Mouse (Mus musculus): ENCODE data around the gene Gpr25. TPM values are rescaled to one million over a fixed set of nuclear protein-coding genes. Genes with fewer than 3 reads are reported as not detected.

Gpr25 gene
- polyA plus RNA-seq, 1 experiment, result 0.57 TPM

DNA sequence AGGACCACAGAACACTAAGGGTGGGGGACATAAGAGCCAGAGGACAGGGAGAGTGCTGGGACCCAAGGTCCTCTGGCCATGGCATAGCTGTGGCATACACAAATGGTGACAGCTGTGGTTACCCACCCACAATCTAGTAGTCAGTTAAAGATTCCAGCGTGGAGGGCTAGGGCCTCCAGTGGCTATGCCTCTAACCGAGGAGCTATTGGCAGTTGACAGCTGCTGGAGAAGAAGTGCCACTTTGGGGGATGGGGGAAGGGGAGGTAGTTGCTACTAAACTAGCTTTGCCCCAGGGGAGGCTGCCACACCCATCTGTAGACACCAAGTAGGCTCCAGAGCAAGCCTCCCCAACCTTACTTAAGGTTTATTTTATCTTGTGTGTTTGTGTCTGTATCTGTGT lies 7.2 kb downstream of the Gpr25 start:
- H3K4me1 ChIP-seq (ENCODE audit: control insufficient read depth, insufficient read depth, low read length), result no peaks in the 10 kb centered on the region
- H3K27me3 ChIP-seq (ENCODE audit: control insufficient read depth, insufficient read depth, low read length), result no peaks in the 10 kb centered on the region
- TF ChIP-seq CTCF (IDR thresholded peaks at IDR 0.05; ENCODE audit: control insufficient read depth, insufficient read depth, insufficient replicate concordance, low read depth, low read length) (no peak), POLR2A (IDR thresholded peaks at IDR 0.05; ENCODE audit: control insufficient read depth, low read depth, low read length) (no peak)
- no peaks in the 10 kb centered on the region for H3K36me3 ChIP-seq (ENCODE audit: control insufficient read depth, insufficient read depth, low read length)
- no peak overlapping the region for H3K27ac ChIP-seq (ENCODE audit: control insufficient read depth, insufficient read depth, low read depth, low read length)
- no peak overlapping the region for H3K4me3 ChIP-seq (ENCODE audit: control insufficient read depth, low read depth, low read length)

DNA sequence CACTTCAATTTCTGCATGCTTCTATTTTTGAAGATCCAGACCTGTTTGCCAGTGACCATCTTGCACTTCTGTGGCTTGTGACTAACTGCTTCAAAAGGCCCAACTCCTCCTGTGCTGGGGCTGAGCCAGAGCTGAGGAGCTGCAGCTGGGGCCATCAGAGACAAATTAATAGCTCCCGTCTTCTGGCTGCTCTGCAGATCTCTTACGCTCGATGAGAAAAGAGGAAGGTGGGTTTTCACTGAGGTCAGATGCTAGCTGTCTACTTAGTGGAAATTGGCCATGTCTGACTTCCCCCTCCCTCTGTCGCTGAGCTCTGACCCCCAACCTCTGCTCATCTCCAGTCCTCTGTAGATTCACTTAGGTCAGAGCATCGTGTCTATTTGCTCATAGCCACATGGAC lies 11.0 kb downstream of the Gpr25 start:
- H3K4me3 ChIP-seq (ENCODE audit: control insufficient read depth, low read depth, low read length), result no peak overlapping the region
- TF ChIP-seq POLR2A (IDR thresholded peaks at IDR 0.05; ENCODE audit: control insufficient read depth, low read depth, low read length), result no peak
- TF ChIP-seq CTCF (IDR thresholded peaks at IDR 0.05; ENCODE audit: control insufficient read depth, insufficient read depth, insufficient replicate concordance, low read depth, low read length), result no peak
- no peak overlapping the region for H3K27ac ChIP-seq (ENCODE audit: control insufficient read depth, insufficient read depth, low read depth, low read length)
- H3K4me1 ChIP-seq (ENCODE audit: control insufficient read depth, insufficient read depth, low read length), result no peaks in the 10 kb centered on the region
- no peaks in the 10 kb centered on the region for H3K27me3 ChIP-seq (ENCODE audit: control insufficient read depth, insufficient read depth, low read length)
- no peaks in the 10 kb centered on the region for H3K36me3 ChIP-seq (ENCODE audit: control insufficient read depth, insufficient read depth, low read length)

DNA sequence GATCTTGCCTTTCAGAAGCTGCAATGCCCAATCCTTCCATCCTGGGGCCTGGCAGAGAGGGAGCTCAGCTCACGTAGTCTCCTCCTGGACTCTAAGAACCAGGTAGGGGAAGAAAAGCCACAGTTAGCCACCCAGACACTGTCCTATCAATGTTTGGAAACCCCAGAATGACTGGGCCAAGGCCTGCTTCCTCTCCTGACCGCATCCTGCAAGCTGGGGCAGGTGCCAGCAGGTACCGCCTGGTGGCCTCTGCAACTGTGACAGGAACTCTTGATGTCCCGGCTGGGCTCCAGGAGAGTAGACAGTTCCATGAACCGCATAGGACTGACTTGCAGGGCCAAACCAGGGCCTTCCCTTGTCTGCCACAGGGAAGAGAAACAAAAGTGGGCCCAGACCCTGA lies 13.3 kb downstream of the Gpr25 start:
- Histone ChIP-seq H3K4me1 (ENCODE audit: control insufficient read depth, insufficient read depth, low read length) (no peaks in the 10 kb centered on the region), H3K27ac (ENCODE audit: control insufficient read depth, insufficient read depth, low read depth, low read length) (no peak overlapping the region), H3K36me3 (ENCODE audit: control insufficient read depth, insufficient read depth, low read length) (no peaks in the 10 kb centered on the region), H3K27me3 (ENCODE audit: control insufficient read depth, insufficient read depth, low read length) (no peaks in the 10 kb centered on the region), H3K4me3 (ENCODE audit: control insufficient read depth, low read depth, low read length) (no peak overlapping the region)
- TF ChIP-seq CTCF (IDR thresholded peaks at IDR 0.05; ENCODE audit: control insufficient read depth, insufficient read depth, insufficient replicate concordance, low read depth, low read length), result no peak
- TF ChIP-seq POLR2A (IDR thresholded peaks at IDR 0.05; ENCODE audit: control insufficient read depth, low read depth, low read length), result no peak

DNA sequence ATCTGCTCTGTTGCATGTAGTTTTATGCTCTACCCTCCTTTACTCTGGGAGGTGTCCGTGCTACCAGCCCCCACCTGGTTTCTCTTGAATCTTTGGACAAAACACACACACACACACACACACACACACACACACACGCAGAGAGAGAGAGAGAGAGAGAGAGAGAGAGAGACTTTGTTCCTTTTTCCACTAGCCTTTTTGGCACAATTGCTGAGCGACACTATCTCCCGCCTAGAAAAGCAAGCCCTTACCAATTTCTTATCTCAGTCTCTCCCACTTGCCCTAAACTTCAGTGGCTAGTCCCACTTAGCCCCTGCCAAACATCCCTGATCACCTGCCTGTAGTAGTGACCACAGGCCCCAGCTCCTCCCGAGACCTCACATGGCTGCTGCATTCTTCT lies 16.2 kb downstream of the Gpr25 start:
- Histone ChIP-seq H3K27me3 (ENCODE audit: control insufficient read depth, insufficient read depth, low read length) (no peaks in the 10 kb centered on the region), H3K27ac (ENCODE audit: control insufficient read depth, insufficient read depth, low read depth, low read length) (no peak overlapping the region), H3K4me3 (ENCODE audit: control insufficient read depth, low read depth, low read length) (no peak overlapping the region), H3K36me3 (ENCODE audit: control insufficient read depth, insufficient read depth, low read length) (no peaks in the 10 kb centered on the region), H3K4me1 (ENCODE audit: control insufficient read depth, insufficient read depth, low read length) (no peaks in the 10 kb centered on the region)
- TF ChIP-seq CTCF (IDR thresholded peaks at IDR 0.05; ENCODE audit: control insufficient read depth, insufficient read depth, insufficient replicate concordance, low read depth, low read length) (no peak), POLR2A (IDR thresholded peaks at IDR 0.05; ENCODE audit: control insufficient read depth, low read depth, low read length) (no peak)

DNA sequence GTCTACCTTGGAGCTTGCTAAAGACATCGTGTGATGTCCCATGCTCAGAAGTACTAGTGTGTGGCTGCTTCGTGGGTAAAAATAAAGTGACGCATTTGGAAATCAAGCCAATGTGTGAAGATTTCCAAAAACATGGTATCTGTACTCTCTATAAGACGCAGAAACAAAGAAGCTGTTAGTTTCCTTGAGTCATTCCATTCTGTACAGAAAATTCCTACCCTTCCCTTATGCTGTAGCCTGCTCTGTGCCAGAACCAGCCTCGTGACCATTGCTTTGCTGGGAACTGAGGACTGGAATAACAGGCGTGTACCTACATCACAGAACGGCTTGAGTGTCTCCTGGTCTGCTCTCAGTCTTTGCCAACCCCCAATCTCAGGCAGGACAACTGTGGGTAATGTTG lies 18.9 kb downstream of the Gpr25 start:
- TF ChIP-seq POLR2A (IDR thresholded peaks at IDR 0.05; ENCODE audit: control insufficient read depth, low read depth, low read length), result no peak
- TF ChIP-seq CTCF (IDR thresholded peaks at IDR 0.05; ENCODE audit: control insufficient read depth, insufficient read depth, insufficient replicate concordance, low read depth, low read length), result no peak
- Histone ChIP-seq H3K4me3 (ENCODE audit: control insufficient read depth, low read depth, low read length) (no peak overlapping the region), H3K27ac (ENCODE audit: control insufficient read depth, insufficient read depth, low read depth, low read length) (no peak overlapping the region), H3K36me3 (ENCODE audit: control insufficient read depth, insufficient read depth, low read length) (no peaks in the 10 kb centered on the region), H3K27me3 (ENCODE audit: control insufficient read depth, insufficient read depth, low read length) (no peaks in the 10 kb centered on the region), H3K4me1 (ENCODE audit: control insufficient read depth, insufficient read depth, low read length) (no peaks in the 10 kb centered on the region)

DNA sequence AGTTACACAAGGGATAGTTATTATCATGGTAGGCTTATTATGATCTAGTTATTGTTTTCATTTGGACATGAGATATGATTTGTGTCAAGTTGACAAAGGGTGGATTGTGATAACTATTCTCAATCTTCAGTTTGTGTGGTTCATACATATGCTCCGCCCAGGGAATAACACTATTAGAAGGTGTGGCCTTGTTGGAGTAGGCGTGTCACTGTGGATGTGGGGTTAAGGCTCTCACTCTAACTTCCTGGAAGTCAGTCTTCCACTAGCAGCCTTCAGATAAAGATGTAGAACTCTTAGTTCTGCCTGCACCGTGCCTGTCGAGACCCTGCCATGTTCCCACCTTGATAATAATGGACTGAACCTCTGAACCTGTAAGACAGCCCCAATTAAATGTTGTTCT lies 22.2 kb downstream of the Gpr25 start:
- Histone ChIP-seq H3K27ac (ENCODE audit: control insufficient read depth, insufficient read depth, low read depth, low read length) (no peak overlapping the region), H3K27me3 (ENCODE audit: control insufficient read depth, insufficient read depth, low read length) (no peaks in the 10 kb centered on the region), H3K36me3 (ENCODE audit: control insufficient read depth, insufficient read depth, low read length) (no peaks in the 10 kb centered on the region), H3K4me3 (ENCODE audit: control insufficient read depth, low read depth, low read length) (no peak overlapping the region), H3K4me1 (ENCODE audit: control insufficient read depth, insufficient read depth, low read length) (peaks cover 9% of the 10 kb centered on the region)
- TF ChIP-seq POLR2A (IDR thresholded peaks at IDR 0.05; ENCODE audit: control insufficient read depth, low read depth, low read length), result no peak
- no peak for TF ChIP-seq CTCF (IDR thresholded peaks at IDR 0.05; ENCODE audit: control insufficient read depth, insufficient read depth, insufficient replicate concordance, low read depth, low read length)

DNA sequence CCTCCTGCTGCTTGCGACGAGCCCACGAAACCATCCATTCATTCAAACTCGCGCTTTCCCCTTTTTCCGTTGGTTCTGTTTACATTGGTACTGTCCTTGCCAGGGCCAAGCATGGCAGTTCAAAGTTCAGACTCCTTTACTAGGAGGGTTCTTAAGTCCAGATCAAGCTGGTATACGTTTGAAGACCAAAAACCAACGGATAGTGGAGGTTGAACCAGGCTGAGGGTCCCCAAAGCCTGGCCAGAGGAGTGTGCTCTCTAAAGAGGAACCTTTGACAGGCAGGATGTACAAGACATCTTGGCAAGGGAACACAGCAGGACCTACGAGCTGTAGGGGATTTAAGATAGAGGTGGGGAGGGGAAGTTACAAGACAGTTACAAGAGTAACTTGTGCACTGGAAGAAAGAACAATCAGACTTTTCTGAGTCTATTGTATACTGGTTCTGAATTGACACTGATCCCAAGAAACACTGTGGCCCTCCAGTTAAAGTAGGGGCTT lies 26.0 kb downstream of the Gpr25 start:
- Histone ChIP-seq H3K36me3 (ENCODE audit: control insufficient read depth, insufficient read depth, low read length) (no peaks in the 10 kb centered on the region), H3K27me3 (ENCODE audit: control insufficient read depth, insufficient read depth, low read length) (no peaks in the 10 kb centered on the region), H3K4me1 (ENCODE audit: control insufficient read depth, insufficient read depth, low read length) (peaks cover 23% of the 10 kb centered on the region), H3K4me3 (ENCODE audit: control insufficient read depth, low read depth, low read length) (peak overlapping the region; percentile 85), H3K27ac (ENCODE audit: control insufficient read depth, insufficient read depth, low read depth, low read length) (no peak overlapping the region)
- TF ChIP-seq POLR2A (IDR thresholded peaks at IDR 0.05; ENCODE audit: control insufficient read depth, low read depth, low read length), result no peak
- TF ChIP-seq CTCF (IDR thresholded peaks at IDR 0.05; ENCODE audit: control insufficient read depth, insufficient read depth, insufficient replicate concordance, low read depth, low read length), result no peak
